Mouse (Mus musculus) brain, embryonic 14.5 days (tissue): ENCODE measurements around the gene March10.

Experiments
- CTCF ChIP-seq: fragments of 200-500 bp; IDR thresholded peaks from 2 replicates; pipeline ENCODE4 v1.5.1; 2012; ENCODE audit warnings: inconsistent platforms, mild to moderate bottlenecking, moderate library complexity, borderline replicate concordance; ENCODE audit not compliant: insufficient read depth, insufficient read length; ENCODE audit errors: extremely low read depth
- POLR2A ChIP-seq: fragments of 200-500 bp; IDR thresholded peaks from 2 replicates; pipeline ENCODE4 v1.6.1; 2012; ENCODE audit warnings: mild to moderate bottlenecking, inconsistent platforms, borderline replicate concordance; ENCODE audit not compliant: poor library complexity, insufficient read depth, insufficient read length, severe bottlenecking; ENCODE audit errors: extremely low read depth

DNA sequence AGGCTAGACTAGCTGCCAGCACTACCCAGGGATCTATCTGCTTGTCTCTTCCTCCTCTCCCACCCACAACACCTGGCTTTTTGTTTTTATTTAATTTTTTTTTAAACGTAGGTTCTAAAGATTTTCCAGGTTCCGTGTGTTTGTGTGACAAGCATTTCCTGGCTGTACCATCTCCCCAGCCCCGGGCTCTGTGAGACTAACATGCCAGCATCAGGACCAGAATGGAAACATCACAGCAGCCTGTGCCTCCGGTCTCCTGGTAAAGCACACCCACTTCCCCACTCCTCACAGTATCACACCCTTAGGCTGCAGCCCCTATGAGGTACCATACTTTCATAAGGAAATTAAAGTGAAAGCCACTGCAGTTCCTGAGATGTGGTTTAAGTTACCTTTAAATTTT is 16.1 kb upstream of the March10 start:
- no peak for TF ChIP-seq CTCF
- TF ChIP-seq POLR2A, result no peak
